In genomic region chr9:64822235-64822634, GRCm38 (mm10) we compare ENCODE assay signal across 28 mouse cellular contexts. TPM values are rescaled to one million over a fixed set of nuclear protein-coding genes. Genes with fewer than 3 reads are reported as not detected.
DNase-seq lines count a peak whose midpoint lies in the region; ATAC-seq and TF ChIP-seq lines count a peak whose summit lies in the region.
"Had no signal": no experiment of that assay in that cellular context is flagged by ENCODE, and none has a peak within 500 bp of the region (broad histone marks: within the 10 kb centered on the region; RNA-seq: fewer than 3 reads in every experiment).

No protein-coding gene starts in this region.

- peak overlapping the region in 1 of 2 experiments; percentile 2; a peak in 1 of 4 replicates for H3K4me3 ChIP-seq in MEL (ENCODE audit: control insufficient read depth in 1 of 2, insufficient read depth in 1 of 2, low read depth in 2 of 2, low read length in 2 of 2)
- no peak overlapping the region for H3K4me3 ChIP-seq in liver, embryonic 11.5 days (ENCODE audit: low read depth, low read length)
- H3K4me3 ChIP-seq in liver, embryonic 16.5 days (ENCODE audit: low read depth, low read length) = no peak overlapping the region
- no peak overlapping the region for H3K4me3 ChIP-seq in kidney, adult 2 months (ENCODE audit: insufficient read depth, low read depth, low read length)
- no peak overlapping the region for H3K4me3 ChIP-seq in midbrain, embryonic 15.5 days
- no peak overlapping the region for H3K4me3 ChIP-seq in heart, embryonic 10.5 days
- H3K4me3 ChIP-seq: embryonic facial prominence, embryonic 12.5 days; hindbrain, embryonic 10.5 days; hindbrain, embryonic 15.5 days; left cerebral cortex, adult 2 months; midbrain, embryonic 13.5 days had no signal

- no peak for TF ChIP-seq POLR2A in MEL (IDR thresholded peaks at IDR 0.05; ENCODE audit: control insufficient read depth in 1 of 2, insufficient read depth in 1 of 2, low read depth in 1 of 2, low read length in 2 of 2, poor library complexity in 1 of 2)
- TF ChIP-seq POLR2A in kidney, adult 2 months (IDR thresholded peaks at IDR 0.05; ENCODE audit: low read depth, low read length) = no peak

- H3K27ac ChIP-seq in MEL (ENCODE audit: control insufficient read depth, low read depth, low read length) = peak overlapping the region; percentile 33; the same call in 1 of the 2 replicates
- no peak overlapping the region for H3K27ac ChIP-seq in liver, embryonic 11.5 days (ENCODE audit: low read depth, low read length)
- H3K27ac ChIP-seq in liver, embryonic 16.5 days (ENCODE audit: low read length) = no peak overlapping the region
- no peak overlapping the region for H3K27ac ChIP-seq in kidney, adult 2 months (ENCODE audit: insufficient read depth, low read depth, low read length)
- H3K27ac ChIP-seq in midbrain, embryonic 15.5 days = no peak overlapping the region
- no peak overlapping the region for H3K27ac ChIP-seq in heart, embryonic 10.5 days
- H3K27ac ChIP-seq: embryonic facial prominence, embryonic 12.5 days; hindbrain, embryonic 10.5 days; hindbrain, embryonic 15.5 days; left cerebral cortex, adult 2 months; midbrain, embryonic 13.5 days had no signal

- 75% methylated on average over 7 of the region's 7 CpGs for WGBS in liver, embryonic 11.5 days
- WGBS in liver, embryonic 16.5 days (ENCODE audit: insufficient replicate concordance) = 52% methylated on average over 7 of the region's 7 CpGs
- 71% methylated on average over 7 of the region's 7 CpGs for WGBS in kidney, adult 2 months
- 70% methylated on average over 7 of the region's 7 CpGs for WGBS in midbrain, embryonic 15.5 days
- 76% methylated on average over 7 of the region's 7 CpGs for WGBS in heart, embryonic 10.5 days

- no peak for ATAC-seq in liver, embryonic 11.5 days (replicated peaks; ENCODE audit: low FRiP score)
- ATAC-seq in liver, embryonic 16.5 days (ENCODE audit: low read depth) = peak; percentile 54; the same call in 1 of the 2 replicates
- no peak for ATAC-seq in midbrain, embryonic 15.5 days (replicated peaks)
- ATAC-seq: activated CD4-positive, CD25-positive, alpha-beta regulatory T cell, adult 4 months; forebrain, embryonic 16.5 days; inflammation-experienced regulatory T-cells, adult 6 months; midbrain, embryonic 13.5 days had no signal

- no peak for TF ChIP-seq CTCF in MEL (IDR thresholded peaks at IDR 0.05 in 2 of 3, conservative IDR thresholded peaks at IDR 0.05 in 1 of 3; ENCODE audit: control insufficient read depth in 1 of 3, insufficient read depth in 1 of 3, low read depth in 2 of 3, low read length in 3 of 3, poor library complexity in 1 of 3, severe bottlenecking in 1 of 3)
- no peak for TF ChIP-seq CTCF in kidney, adult 2 months (conservative IDR thresholded peaks at IDR 0.05; ENCODE audit: insufficient read depth, insufficient read length, low read depth, low read length)

- no peaks in the 10 kb centered on the region for H3K27me3 ChIP-seq in MEL (ENCODE audit: control insufficient read depth in 1 of 2, insufficient read depth in 2 of 2, low read length in 2 of 2)
- H3K27me3 ChIP-seq in liver, embryonic 11.5 days (replicated peaks; ENCODE audit: control insufficient read depth, insufficient read depth, low read length) = no peaks in the 10 kb centered on the region
- no peaks in the 10 kb centered on the region for H3K27me3 ChIP-seq in liver, embryonic 16.5 days (ENCODE audit: control insufficient read depth, insufficient read depth, low read depth, low read length)
- H3K27me3 ChIP-seq in kidney, adult 2 months (replicated peaks; ENCODE audit: control insufficient read depth, insufficient read depth, low read length) = no peaks in the 10 kb centered on the region
- H3K27me3 ChIP-seq in midbrain, embryonic 15.5 days (replicated peaks) = no peaks in the 10 kb centered on the region
- H3K27me3 ChIP-seq in heart, embryonic 10.5 days (ENCODE audit: insufficient read depth, poor library complexity, severe bottlenecking) = no peaks in the 10 kb centered on the region
- H3K27me3 ChIP-seq: embryonic facial prominence, embryonic 12.5 days; hindbrain, embryonic 15.5 days; midbrain, embryonic 13.5 days had no signal

- DNase-seq in cerebellum, postnatal 25 days = peak; percentile 19 to 28
- no peak for DNase-seq in cerebellum, adult 11 months
- peak; percentile 45 for DNase-seq in MEL (ENCODE audit: low read depth, low spot score)
- DNase-seq in liver, embryonic 11.5 days (ENCODE audit: low spot score) = no peak
- DNase-seq in kidney, adult 2 months = no peak
- DNase-seq in heart, embryonic 10.5 days (ENCODE audit: low spot score) = no peak
- DNase-seq: adrenal gland, adult 2 months; adrenal gland, postnatal 36 days; cerebellum, adult 8-10 months; embryo, embryonic 11 days; heart, postnatal 14 days; kidney, adult 18-20 months; kidney, postnatal 36 days; layer of hippocampus, adult 9-11 months; lung, embryonic 14.5 days; lung, postnatal 14 days; right cerebral cortex, postnatal 14 days; thymus, postnatal 14 days had no signal

- peaks cover 39% of the 10 kb centered on the region for H3K79me2 ChIP-seq in MEL (ENCODE audit: control insufficient read depth, insufficient read depth, low read length, poor library complexity)

- TF ChIP-seq EP300 in MEL (IDR thresholded peaks at IDR 0.05; ENCODE audit: low read depth in 1 of 2, low read length in 2 of 2) = peak in 1 of 2 experiments; percentile 17; a peak in 1 of 4 replicates

- peak overlapping the region; percentile 26; the same call in 1 of the 2 replicates for H3K4me2 ChIP-seq in liver, embryonic 11.5 days
- H3K4me2 ChIP-seq in liver, embryonic 16.5 days (ENCODE audit: low read depth, low read length) = peak overlapping the region; percentile 30
- H3K4me2 ChIP-seq in midbrain, embryonic 15.5 days = no peak overlapping the region
- H3K4me2 ChIP-seq: embryonic facial prominence, embryonic 12.5 days; hindbrain, embryonic 15.5 days; lung, embryonic 14.5 days; midbrain, embryonic 13.5 days had no signal

- H3K9me3 ChIP-seq in MEL (replicated peaks; ENCODE audit: insufficient read depth, low read length) = no peaks in the 10 kb centered on the region
- no peaks in the 10 kb centered on the region for H3K9me3 ChIP-seq in liver, embryonic 11.5 days (ENCODE audit: control insufficient read depth, low read length)
- no peaks in the 10 kb centered on the region for H3K9me3 ChIP-seq in liver, embryonic 16.5 days (replicated peaks; ENCODE audit: control insufficient read depth, low read length)
- H3K9me3 ChIP-seq in midbrain, embryonic 15.5 days = no peaks in the 10 kb centered on the region
- H3K9me3 ChIP-seq in heart, embryonic 10.5 days = no peaks in the 10 kb centered on the region
- H3K9me3 ChIP-seq: embryonic facial prominence, embryonic 12.5 days; hindbrain, embryonic 10.5 days; hindbrain, embryonic 15.5 days; midbrain, embryonic 13.5 days had no signal

- peaks cover 33 to 50% of the 10 kb centered on the region in 2 experiments for H3K4me1 ChIP-seq in MEL (ENCODE audit: control insufficient read depth in 1 of 2, insufficient read depth in 2 of 2, low read length in 2 of 2)
- H3K4me1 ChIP-seq in liver, embryonic 11.5 days (replicated peaks; ENCODE audit: control insufficient read depth, insufficient read depth, low read length) = peaks cover 7% of the 10 kb centered on the region
- H3K4me1 ChIP-seq in liver, embryonic 16.5 days (ENCODE audit: control insufficient read depth, low read depth, low read length) = peaks cover 17% of the 10 kb centered on the region
- no peaks in the 10 kb centered on the region for H3K4me1 ChIP-seq in kidney, adult 2 months (ENCODE audit: control insufficient read depth, insufficient read depth, low read length)
- no peaks in the 10 kb centered on the region for H3K4me1 ChIP-seq in midbrain, embryonic 15.5 days
- H3K4me1 ChIP-seq in heart, embryonic 10.5 days = no peaks in the 10 kb centered on the region
- H3K4me1 ChIP-seq: embryonic facial prominence, embryonic 12.5 days; hindbrain, embryonic 10.5 days; hindbrain, embryonic 15.5 days had no signal

- H3K36me3 ChIP-seq in MEL (ENCODE audit: control insufficient read depth in 1 of 2, insufficient read depth in 2 of 2, low read length in 2 of 2) = peaks cover 0 to 67% of the 10 kb centered on the region in 2 experiments; a peak in 2 of 4 replicates
- no peaks in the 10 kb centered on the region for H3K36me3 ChIP-seq in liver, embryonic 11.5 days (ENCODE audit: control insufficient read depth, insufficient read depth, low read length)
- peaks cover 5% of the 10 kb centered on the region; the same call in 1 of the 2 replicates for H3K36me3 ChIP-seq in liver, embryonic 16.5 days (ENCODE audit: control insufficient read depth, insufficient read depth)
- H3K36me3 ChIP-seq in kidney, adult 2 months (ENCODE audit: control insufficient read depth, insufficient read depth, low read length) = no peaks in the 10 kb centered on the region
- no peaks in the 10 kb centered on the region for H3K36me3 ChIP-seq in midbrain, embryonic 15.5 days (replicated peaks)
- H3K36me3 ChIP-seq in heart, embryonic 10.5 days = no peaks in the 10 kb centered on the region
- H3K36me3 ChIP-seq: embryonic facial prominence, embryonic 12.5 days; hindbrain, embryonic 10.5 days; hindbrain, embryonic 15.5 days; midbrain, embryonic 13.5 days had no signal

- peak overlapping the region; percentile 26; the same call in 1 of the 2 replicates for H3K9ac ChIP-seq in MEL (ENCODE audit: control insufficient read depth, low read depth, low read length, poor library complexity, severe bottlenecking)
- no peak overlapping the region for H3K9ac ChIP-seq in liver, embryonic 11.5 days (ENCODE audit: low read depth, low read length)
- no peak overlapping the region for H3K9ac ChIP-seq in liver, embryonic 16.5 days (ENCODE audit: low read depth, low read length)
- no peak overlapping the region for H3K9ac ChIP-seq in midbrain, embryonic 15.5 days
- H3K9ac ChIP-seq: embryonic facial prominence, embryonic 12.5 days; hindbrain, embryonic 15.5 days; lung, embryonic 14.5 days; midbrain, embryonic 13.5 days had no signal

- TF ChIP-seq RAD21 in MEL (IDR thresholded peaks at IDR 0.05; ENCODE audit: low read depth, low read length) = no peak

TF ChIP-seq in MEL, 35 proteins besides CTCF, POLR2A, EP300 and RAD21:
- TF ChIP-seq ETS1 (IDR thresholded peaks at IDR 0.05; ENCODE audit: low read depth, low read length) = peak; percentile 20; the same call in 1 of the 2 replicates
- TF ChIP-seq ZC3H11A (IDR thresholded peaks at IDR 0.05; ENCODE audit: low read depth, low read length) = no peak
- no peak for TF ChIP-seq E2F4 (IDR thresholded peaks at IDR 0.05; ENCODE audit: borderline replicate concordance, low read depth, low read length)

RNA-seq across cellular contexts. Expression of gene Dennd4a, which starts 11.1 kb away (rescaled TPM):
- total RNA-seq in MEL (2012; rRNA removed) = 7.7 and 12.1 TPM in 2 replicates
- polyA plus RNA-seq in MEL (2012; ENCODE audit: insufficient read depth in 1 of 2, insufficient read length in 2 of 2, low read depth in 1 of 2, low replicate concordance in 2 of 2, missing spikeins in 1 of 2) = 10 to 100 TPM; 24.9 to 74.8 TPM
- 19.1 and 22.6 TPM in 2 replicates for polyA plus RNA-seq in liver, embryonic 11.5 days (2014; fragmentation: Nextera tagmentation; extraction: Ambion mirVana)
- 40.8 and 42.3 TPM in 2 replicates for polyA plus RNA-seq in liver, embryonic 16.5 days (2015; fragmentation: Nextera tagmentation; extraction: Ambion mirVana)
- polyA plus RNA-seq in kidney, adult 2 months (2012; rRNA removed) = 4.5 and 5.1 TPM in 2 replicates
- 10.9 and 12.0 TPM in 2 replicates for polyA plus RNA-seq in midbrain, embryonic 15.5 days (2015; fragmentation: Nextera tagmentation; extraction: Ambion mirVana)
- 7.3 and 7.8 TPM in 2 replicates for polyA plus RNA-seq in heart, embryonic 10.5 days (2016; fragmentation: Nextera tagmentation; extraction: Ambion mirVana)

Comparison
In these comparisons a context has a peak if more than half of its experiments do, and no peak if none do; other contexts are left out.
1. DNase-seq: peak in cerebellum, postnatal 25 days (2 of 2) and MEL (single experiment); none in cerebellum, adult 11 months (single experiment), liver, embryonic 11.5 days (single experiment), kidney, adult 2 months (single experiment) and heart, embryonic 10.5 days (single experiment).